Mouse (Mus musculus): ENCODE measurements at regions not wholly inside any gene's neighbourhood (a gene's known extent, or its start where the extent isn't known, plus 50 kb on each side); places are given as distances from the start of the nearest gene placed in this dataset.

GRCm38 (mm10) chr14:61774171-61774570, 166.9 kb downstream of the Kcnrg start:
- TF ChIP-seq FLI1 (IDR thresholded peaks at IDR 0.05; ENCODE audit: low read length) = no peak
- no peak for TF ChIP-seq GATA1 (IDR thresholded peaks at IDR 0.05; ENCODE audit: borderline replicate concordance, low read length)
- Histone ChIP-seq H3K36me3 (replicated peaks; ENCODE audit: low read length) (no peaks in the 10 kb centered on the region), H3K9me3 (no peaks in the 10 kb centered on the region), H3K4me3 (replicated peaks) (no peak overlapping the region), H3K4me1 (no peaks in the 10 kb centered on the region), H3K27me3 (replicated peaks) (peaks cover 2% of the 10 kb centered on the region)

DNA sequence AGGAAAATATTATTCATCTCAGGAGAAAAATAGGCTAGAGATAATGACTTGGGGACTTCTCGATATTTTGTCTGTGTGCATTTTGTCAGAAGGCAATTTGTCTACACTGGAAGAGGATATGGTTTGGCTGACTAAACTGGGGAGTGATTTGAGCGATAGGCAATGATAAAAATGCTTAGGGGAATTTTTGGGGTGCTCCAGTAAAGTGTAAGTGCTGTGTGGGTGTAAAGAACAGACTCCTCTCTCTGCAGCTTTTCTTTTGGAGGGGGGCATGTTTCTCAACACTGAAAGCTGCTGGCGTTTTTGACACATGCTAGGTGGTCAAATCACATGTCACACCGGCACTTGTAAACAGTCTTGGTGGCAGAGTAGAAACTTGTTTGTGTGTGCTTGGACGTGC, 171.4 kb downstream of the Kcnrg start:
- Histone ChIP-seq H3K36me3 (replicated peaks; ENCODE audit: low read length) (no peaks in the 10 kb centered on the region), H3K27me3 (replicated peaks) (no peaks in the 10 kb centered on the region), H3K4me1 (no peaks in the 10 kb centered on the region), H3K9me3 (0 out of 2 replicates have a peak, but pooled peaks cover 2% of the 10 kb centered on the region), H3K4me3 (replicated peaks) (no peak overlapping the region)
- TF ChIP-seq GATA1 (IDR thresholded peaks at IDR 0.05; ENCODE audit: borderline replicate concordance, low read length) (no peak), FLI1 (IDR thresholded peaks at IDR 0.05; ENCODE audit: low read length) (no peak)

- H3K9me3 ChIP-seq = 0 out of 2 replicates have a peak, but pooled peaks cover 2% of the 10 kb centered on the region
- H3K4me1 ChIP-seq = no peaks in the 10 kb centered on the region
- no peaks in the 10 kb centered on the region for H3K27me3 ChIP-seq (replicated peaks)
- TF ChIP-seq GATA1 (IDR thresholded peaks at IDR 0.05; ENCODE audit: borderline replicate concordance, low read length) (no peak), FLI1 (IDR thresholded peaks at IDR 0.05; ENCODE audit: low read length) (no peak)
- no peaks in the 10 kb centered on the region for H3K36me3 ChIP-seq (replicated peaks; ENCODE audit: low read length)
- no peak overlapping the region for H3K4me3 ChIP-seq (replicated peaks)
Measured at GRCm38 (mm10) chr14:61783206-61783605, 175.9 kb downstream of the Kcnrg start.

GRCm38 (mm10) chr14:61784609-61785008, 177.4 kb downstream of the Kcnrg start:
- Histone ChIP-seq H3K9me3 (0 out of 2 replicates have a peak, but pooled peaks cover 2% of the 10 kb centered on the region), H3K36me3 (replicated peaks; ENCODE audit: low read length) (no peaks in the 10 kb centered on the region)
- TF ChIP-seq GATA1 (IDR thresholded peaks at IDR 0.05; ENCODE audit: borderline replicate concordance, low read length) (no peak), FLI1 (IDR thresholded peaks at IDR 0.05; ENCODE audit: low read length) (no peak)

DNA sequence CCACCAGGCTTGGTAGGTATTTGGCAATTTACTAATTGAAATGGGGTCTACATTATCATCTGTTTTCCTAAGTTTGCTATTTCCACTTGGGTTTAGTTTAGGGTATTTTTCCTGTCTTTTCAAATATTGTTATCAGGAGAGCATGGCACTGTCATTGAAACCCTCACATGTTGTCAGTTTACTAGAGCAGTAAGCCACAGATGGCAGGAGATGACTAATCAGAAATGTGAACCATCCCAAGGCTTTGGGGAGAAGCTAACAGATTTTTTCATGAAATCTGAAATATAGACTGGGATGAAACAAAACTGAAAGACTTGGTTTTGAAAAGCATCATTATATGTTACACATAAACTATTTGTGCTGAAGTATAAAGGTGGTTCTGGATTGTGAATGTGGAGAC, 178.8 kb downstream of the Kcnrg start:
- Histone ChIP-seq H3K36me3 (replicated peaks; ENCODE audit: low read length) (no peaks in the 10 kb centered on the region), H3K4me1 (no peaks in the 10 kb centered on the region), H3K27me3 (replicated peaks) (no peaks in the 10 kb centered on the region), H3K9me3 (peaks cover 4% of the 10 kb centered on the region; the same call in 1 of the 2 replicates), H3K4me3 (replicated peaks) (no peak overlapping the region)
- TF ChIP-seq GATA1 (IDR thresholded peaks at IDR 0.05; ENCODE audit: borderline replicate concordance, low read length) (no peak), FLI1 (IDR thresholded peaks at IDR 0.05; ENCODE audit: low read length) (no peak)

More at GRCm38 (mm10) chr14:61784609-61785008, 177.4 kb downstream of the Kcnrg start:
- Histone ChIP-seq H3K4me1 (no peaks in the 10 kb centered on the region), H3K27me3 (replicated peaks) (no peaks in the 10 kb centered on the region), H3K4me3 (replicated peaks) (no peak overlapping the region)

GRCm38 (mm10) chr14:61787746-61788145, 180.5 kb downstream of the Kcnrg start:
- Histone ChIP-seq H3K27me3 (replicated peaks) (no peaks in the 10 kb centered on the region), H3K9me3 (peaks cover 17% of the 10 kb centered on the region), H3K4me1 (no peaks in the 10 kb centered on the region), H3K4me3 (replicated peaks) (no peak overlapping the region), H3K36me3 (replicated peaks; ENCODE audit: low read length) (no peaks in the 10 kb centered on the region)
- no peak for TF ChIP-seq FLI1 (IDR thresholded peaks at IDR 0.05; ENCODE audit: low read length)
- no peak for TF ChIP-seq GATA1 (IDR thresholded peaks at IDR 0.05; ENCODE audit: borderline replicate concordance, low read length)

- no peak overlapping the region for H3K4me3 ChIP-seq (replicated peaks)
- peaks cover 17% of the 10 kb centered on the region for H3K9me3 ChIP-seq
Measured at GRCm38 (mm10) chr14:61788998-61789790, 181.9 kb downstream of the Kcnrg start.

DNA sequence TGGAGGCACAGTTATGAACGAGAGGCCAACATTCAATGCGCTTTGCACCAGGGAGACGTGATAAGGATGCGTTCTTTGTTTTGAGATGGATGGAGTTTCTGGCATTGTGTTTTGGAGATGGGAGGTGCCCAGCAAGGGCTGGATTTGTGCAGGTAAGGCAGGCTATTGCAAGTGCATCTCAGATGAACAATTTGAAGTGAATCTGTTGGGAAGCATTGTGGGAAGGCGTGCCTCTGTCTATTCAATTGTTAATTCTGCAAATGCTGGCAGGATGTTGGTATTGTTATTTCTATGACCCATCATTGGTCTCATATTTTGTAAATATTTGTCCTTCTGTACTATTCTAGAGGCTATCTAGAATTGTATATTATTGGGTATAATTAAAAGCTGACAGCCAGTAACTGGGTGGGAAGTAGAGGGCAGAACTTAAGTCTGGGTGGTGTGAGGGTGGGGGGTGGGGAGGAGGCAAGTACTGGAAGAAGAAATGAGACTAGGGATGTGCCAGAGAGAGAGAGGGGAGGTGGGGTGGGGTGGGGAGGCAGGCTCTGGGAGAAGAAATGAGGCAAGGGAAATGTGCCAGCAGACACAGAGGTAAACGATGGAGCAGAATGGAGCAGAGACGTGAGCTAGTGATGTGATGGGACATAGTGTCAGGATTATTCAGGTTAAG, 188.9 kb downstream of the Kcnrg start:
- peaks cover 32% of the 10 kb centered on the region for H3K9me3 ChIP-seq
- H3K27me3 ChIP-seq (replicated peaks) = no peaks in the 10 kb centered on the region
- no peaks in the 10 kb centered on the region for H3K4me1 ChIP-seq
- no peak overlapping the region for H3K4me3 ChIP-seq (replicated peaks)
- TF ChIP-seq FLI1 (IDR thresholded peaks at IDR 0.05; ENCODE audit: low read length) (no peak), GATA1 (IDR thresholded peaks at IDR 0.05; ENCODE audit: borderline replicate concordance, low read length) (no peak)
- no peaks in the 10 kb centered on the region for H3K36me3 ChIP-seq (replicated peaks; ENCODE audit: low read length)

More at GRCm38 (mm10) chr14:61788998-61789790, 181.9 kb downstream of the Kcnrg start:
- Histone ChIP-seq H3K27me3 (replicated peaks) (no peaks in the 10 kb centered on the region), H3K36me3 (replicated peaks; ENCODE audit: low read length) (no peaks in the 10 kb centered on the region), H3K4me1 (no peaks in the 10 kb centered on the region)
- TF ChIP-seq FLI1 (IDR thresholded peaks at IDR 0.05; ENCODE audit: low read length) = no peak
- no peak for TF ChIP-seq GATA1 (IDR thresholded peaks at IDR 0.05; ENCODE audit: borderline replicate concordance, low read length)

DNA sequence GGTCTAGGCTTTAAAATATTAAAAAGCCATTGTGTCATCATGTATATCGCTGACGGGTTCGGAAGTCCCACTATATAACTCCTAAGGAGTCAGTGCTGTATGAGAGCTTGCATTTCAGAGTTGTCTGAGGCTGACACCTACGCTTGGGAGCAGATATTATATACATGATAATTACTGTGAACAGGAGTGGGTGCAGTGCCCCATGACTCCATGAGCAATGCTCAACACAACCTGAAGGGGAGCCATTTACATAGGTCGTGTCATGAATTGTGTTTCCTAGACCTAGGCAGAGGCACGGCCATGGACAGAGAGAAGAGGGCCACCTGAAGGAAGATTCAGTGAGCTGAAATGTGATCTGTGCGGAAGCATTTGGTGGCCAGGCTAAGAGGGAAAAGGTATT, 189.4 kb downstream of the Kcnrg start:
- H3K9me3 ChIP-seq = peaks cover 27% of the 10 kb centered on the region
- H3K27me3 ChIP-seq (replicated peaks) = no peaks in the 10 kb centered on the region
- no peaks in the 10 kb centered on the region for H3K36me3 ChIP-seq (replicated peaks; ENCODE audit: low read length)
- no peaks in the 10 kb centered on the region for H3K4me1 ChIP-seq
- TF ChIP-seq GATA1 (IDR thresholded peaks at IDR 0.05; ENCODE audit: borderline replicate concordance, low read length) (no peak), FLI1 (IDR thresholded peaks at IDR 0.05; ENCODE audit: low read length) (no peak)
- no peak overlapping the region for H3K4me3 ChIP-seq (replicated peaks)

GRCm38 (mm10) chr14:61803421-61803925, 196.2 kb downstream of the Kcnrg start:
- H3K9me3 ChIP-seq = peaks cover 4% of the 10 kb centered on the region; the same call in 1 of the 2 replicates
- no peaks in the 10 kb centered on the region for H3K36me3 ChIP-seq (replicated peaks; ENCODE audit: low read length)
- H3K27me3 ChIP-seq (replicated peaks) = peaks cover 1% of the 10 kb centered on the region
- H3K4me3 ChIP-seq (replicated peaks) = no peak overlapping the region
- H3K4me1 ChIP-seq = peaks cover 8% of the 10 kb centered on the region
- TF ChIP-seq FLI1 (IDR thresholded peaks at IDR 0.05; ENCODE audit: low read length) (no peak), GATA1 (IDR thresholded peaks at IDR 0.05; ENCODE audit: borderline replicate concordance, low read length) (no peak)

All from megakaryocyte, embryonic 14.5 days (primary cell).